Mouse (Mus musculus) spleen, postnatal 36 days (tissue): Measurements from ENCODE around the gene Plekhh2.
A peak's percentile ranks its signal among the peaks of the same experiment; 100 is the strongest.

Source experiments
- DNase-seq, 2 experiments: peaks; one replicate each; pipeline ENCODE4 v3.0.0; 2022; ENCODE audit warnings: low spot score in 2 of 2, mixed read lengths in 1 of 2

Plekhh2 gene

GRCm38 (mm10) chr17:84608606-84609005 lies 96.9 kb downstream of the Plekhh2 start:
- DNase-seq: no peak

DNA sequence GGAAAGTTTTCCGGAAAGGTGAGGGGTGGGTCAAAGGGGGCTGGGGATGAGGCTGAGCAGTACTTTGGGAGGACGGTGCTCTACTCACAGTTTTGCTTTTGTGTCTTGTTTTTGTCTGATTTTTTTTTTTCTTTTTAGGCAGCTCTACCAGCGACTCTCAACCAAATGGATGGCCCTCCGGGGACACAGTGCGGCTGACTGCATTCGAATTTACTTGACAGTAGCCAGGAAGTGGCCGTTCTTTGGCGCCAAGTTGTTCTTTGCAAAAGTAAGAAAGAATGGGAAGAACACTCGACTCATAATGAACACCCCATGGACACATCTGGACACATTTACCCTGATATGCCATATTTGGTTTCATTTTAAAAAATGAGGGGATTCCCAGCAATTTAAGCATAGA lies 99.8 kb downstream of the Plekhh2 start:
- DNase-seq: no peak

- no peak for DNase-seq
These were observed 100.3 kb downstream of the Plekhh2 start for GRCm38 (mm10) chr17:84611971-84612370.

GRCm38 (mm10) chr17:84615811-84616210 lies 104.1 kb downstream of the Plekhh2 start:
- DNase-seq: no peak

DNA sequence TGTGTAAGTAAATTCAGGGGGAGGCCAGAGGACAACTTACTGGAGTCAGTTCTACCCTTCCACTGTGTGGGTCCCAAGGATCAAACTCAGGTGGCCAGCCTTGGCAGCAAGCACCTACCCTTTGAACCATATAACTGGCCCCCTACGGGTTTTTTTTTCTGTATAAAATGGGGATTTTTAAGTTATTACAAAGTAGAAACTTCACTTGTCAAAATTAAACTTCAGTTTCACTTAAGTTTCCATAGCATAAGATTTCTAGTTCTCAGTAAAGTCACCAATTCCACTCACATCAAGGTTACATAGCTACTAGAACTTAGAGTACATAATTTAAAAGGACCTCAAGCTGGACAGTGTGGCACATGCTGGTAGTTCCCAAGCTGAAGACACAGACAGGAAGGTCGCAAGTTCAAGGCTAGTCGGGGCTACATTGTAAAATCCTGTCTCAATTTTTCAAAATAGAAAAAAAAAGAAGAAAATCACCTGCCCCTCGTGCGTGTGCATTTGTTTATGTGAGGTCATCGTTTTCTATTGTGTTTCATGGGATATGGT lies 104.9 kb downstream of the Plekhh2 start:
- no peak for DNase-seq

GRCm38 (mm10) chr17:84617953-84618352 lies 106.3 kb downstream of the Plekhh2 start:
- DNase-seq: no peak

- DNase-seq: no peak
These were observed 107.4 kb downstream of the Plekhh2 start for GRCm38 (mm10) chr17:84619112-84619511.

DNA sequence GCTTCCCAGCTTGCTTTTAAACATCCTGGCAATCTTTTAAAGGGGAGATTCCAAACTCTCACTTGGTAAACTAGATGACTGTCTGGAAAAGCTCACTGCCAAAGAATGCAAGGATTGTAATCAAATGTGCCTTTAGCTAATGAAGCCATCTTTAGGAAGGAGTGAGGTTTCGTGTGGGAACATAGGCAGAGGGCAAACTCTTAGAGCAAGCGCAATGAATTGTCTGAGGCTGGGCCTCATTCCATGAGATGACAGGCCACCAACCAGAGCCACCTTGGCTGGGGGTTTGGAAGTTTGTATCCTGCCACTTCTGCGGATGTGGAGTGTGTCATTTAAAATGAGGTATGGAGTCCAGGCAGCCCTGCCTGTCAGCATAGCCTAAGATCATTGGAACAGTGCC lies 108.4 kb downstream of the Plekhh2 start:
- no peak for DNase-seq

GRCm38 (mm10) chr17:84620610-84621009 lies 108.9 kb downstream of the Plekhh2 start:
- DNase-seq: no peak

DNA sequence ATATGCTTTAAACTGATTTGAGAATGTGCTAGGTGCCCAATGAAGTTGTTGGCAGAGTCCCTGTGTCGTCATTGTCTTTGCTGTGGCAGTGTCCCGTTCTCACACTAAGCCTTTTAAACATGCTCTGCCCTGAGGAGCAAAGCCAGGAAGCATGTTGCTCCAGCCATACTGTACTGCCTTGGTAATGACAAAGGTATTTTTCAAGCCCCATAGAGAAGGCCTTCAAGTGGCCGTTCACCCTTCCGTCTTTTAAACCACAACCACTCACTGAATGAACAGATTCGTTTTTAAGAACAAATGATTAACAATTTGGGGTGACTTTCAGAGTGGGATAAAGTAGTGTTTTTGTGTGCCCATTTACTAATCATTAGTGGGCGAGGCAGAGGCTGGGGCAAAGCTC lies 109.5 kb downstream of the Plekhh2 start:
- no peak for DNase-seq

DNA sequence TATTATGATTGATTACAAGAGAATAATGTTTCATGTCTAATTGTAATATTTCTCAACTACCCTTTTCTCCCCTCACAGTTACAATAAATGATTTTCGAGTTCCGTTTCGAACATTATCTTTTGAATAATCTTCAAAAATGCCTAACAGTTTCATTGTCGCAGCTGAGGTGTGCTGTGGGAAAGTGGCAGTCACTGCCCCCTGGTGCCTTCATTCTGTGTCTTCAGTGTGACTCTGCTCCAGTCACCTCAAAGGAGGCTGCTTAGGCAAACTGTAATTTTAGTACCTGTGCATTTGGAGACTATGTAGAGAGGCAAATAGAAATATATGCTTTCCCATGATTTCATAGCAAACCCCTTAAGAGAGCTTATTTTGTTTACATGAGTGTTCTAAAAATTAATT lies 110.3 kb downstream of the Plekhh2 start:
- no peak for DNase-seq

DNA sequence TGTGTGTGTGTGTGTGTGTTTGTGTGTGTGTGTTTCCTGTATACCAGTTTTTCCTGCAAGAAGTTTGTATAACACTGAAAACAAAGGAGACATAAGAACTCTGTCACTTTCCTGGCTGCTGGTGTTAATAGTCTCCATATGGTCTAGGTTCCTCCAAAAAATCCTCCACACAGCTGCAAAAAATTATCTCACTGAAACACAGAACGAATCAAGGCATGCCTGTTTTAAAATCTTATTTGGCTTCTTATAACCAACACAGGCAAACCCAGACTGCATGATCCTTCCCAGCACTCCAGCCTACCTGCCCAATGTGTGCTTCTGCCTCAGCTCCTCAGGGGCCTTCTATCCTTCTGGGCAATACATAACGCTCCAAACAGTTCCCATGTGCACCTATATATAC lies 111.2 kb downstream of the Plekhh2 start:
- no peak for DNase-seq

- peak; percentile 78 for DNase-seq
These were observed 114.7 kb downstream of the Plekhh2 start, which contains the start of gene Dync2li1 for GRCm38 (mm10) chr17:84626276-84626856. TSS of gene Dync2li1 (plus strand) at chr17:84626496.

- no peak for DNase-seq
These were observed 115.2 kb downstream of the Plekhh2 start for GRCm38 (mm10) chr17:84626857-84627305.

DNA sequence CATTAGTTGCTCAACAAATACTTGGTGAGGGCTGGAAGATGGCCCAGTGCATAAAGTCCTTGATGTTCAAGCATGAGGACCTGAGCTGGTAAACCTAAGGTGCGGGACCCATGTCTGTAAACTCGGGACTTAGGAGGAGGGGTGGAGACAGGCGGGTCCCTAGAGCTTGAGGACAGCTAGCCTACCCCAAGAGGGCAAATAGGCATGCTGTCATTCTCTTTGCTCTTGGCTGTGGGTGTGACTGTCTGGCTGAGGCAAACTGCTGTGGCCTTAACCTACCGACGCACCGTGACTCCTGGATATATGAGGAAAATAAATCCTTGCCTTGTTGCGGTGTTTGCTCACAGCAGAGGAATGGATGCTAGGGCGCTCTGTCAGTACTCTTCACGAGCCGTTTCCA lies 116.0 kb downstream of the Plekhh2 start:
- DNase-seq: no peak

GRCm38 (mm10) chr17:84628611-84629010 lies 116.9 kb downstream of the Plekhh2 start:
- no peak for DNase-seq

GRCm38 (mm10) chr17:84631836-84632235 lies 120.1 kb downstream of the Plekhh2 start:
- DNase-seq: no peak

- DNase-seq: peak; percentile 30 to 49
These were observed 121.7 kb downstream of the Plekhh2 start for GRCm38 (mm10) chr17:84633443-84633842.

- DNase-seq: no peak
These were observed 124.6 kb downstream of the Plekhh2 start for GRCm38 (mm10) chr17:84636328-84636727.

DNA sequence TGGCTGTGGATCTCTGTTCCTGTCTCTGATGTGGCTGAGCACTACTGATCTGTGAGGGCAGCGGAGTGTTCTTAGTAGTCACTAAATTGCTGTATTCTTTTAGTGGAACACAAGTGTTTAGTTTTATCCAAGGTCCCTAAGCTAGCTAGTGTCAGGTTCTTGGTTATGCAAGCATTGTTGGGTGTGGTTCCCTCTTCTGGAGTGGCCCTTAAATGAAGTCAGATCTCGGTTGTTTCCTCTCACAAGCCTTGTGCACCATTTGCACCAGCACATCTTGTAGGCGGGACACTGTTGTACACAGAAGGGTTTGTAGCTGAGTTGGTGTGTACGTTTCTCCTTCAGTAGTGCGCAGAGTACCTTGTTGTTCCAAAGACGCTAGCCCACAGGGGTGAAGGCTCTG lies 126.3 kb downstream of the Plekhh2 start:
- no peak for DNase-seq

DNA sequence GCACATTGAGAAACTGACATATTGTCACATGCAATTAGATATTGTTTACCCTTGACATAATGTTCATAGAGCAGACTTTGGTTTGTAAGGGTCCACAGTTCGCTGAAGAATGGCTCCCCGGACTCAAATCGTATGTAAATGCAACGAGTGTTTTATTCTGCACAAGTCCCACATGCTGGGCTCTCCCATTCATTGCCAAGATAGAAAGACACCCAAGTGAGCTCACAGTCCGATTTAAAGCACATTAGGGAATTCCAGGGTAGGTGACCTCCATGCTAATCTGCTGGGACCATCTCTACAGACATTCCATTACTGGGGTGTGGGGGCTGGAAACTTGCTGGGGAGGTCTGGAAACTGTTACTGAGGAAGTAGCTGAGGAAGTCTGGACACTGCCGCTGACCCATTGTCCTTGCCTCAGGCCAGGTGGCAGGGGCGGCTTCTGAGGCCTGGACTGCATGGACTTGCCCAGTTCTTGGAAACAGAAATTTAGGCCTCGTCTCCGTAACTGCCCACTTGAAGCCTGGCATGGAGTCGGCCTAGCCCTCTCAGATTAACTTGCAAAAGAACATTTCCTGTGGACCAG lies 128.2 kb downstream of the Plekhh2 start:
- DNase-seq: no peak

DNA sequence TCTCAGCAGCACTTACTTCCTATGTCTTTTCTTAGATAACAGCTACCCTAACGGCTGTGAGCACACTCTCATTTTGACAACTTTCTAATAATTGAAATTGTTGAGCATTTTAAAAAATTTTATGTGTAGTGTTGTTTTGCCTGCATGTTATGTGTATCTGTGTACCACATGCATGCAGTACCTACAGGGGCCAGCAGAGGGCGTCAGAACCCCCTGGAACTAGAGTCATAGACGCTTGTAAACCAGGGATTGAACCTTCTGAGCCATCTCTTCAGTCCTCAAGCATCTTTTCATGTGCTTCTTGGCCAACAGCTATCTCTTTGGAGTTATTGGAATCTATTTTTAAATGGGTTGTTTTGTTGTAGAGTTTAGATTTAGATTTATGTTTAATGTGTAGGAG lies 130.2 kb downstream of the Plekhh2 start:
- no peak for DNase-seq

GRCm38 (mm10) chr17:84642324-84642723 lies 130.6 kb downstream of the Plekhh2 start:
- no peak for DNase-seq
